Mouse (Mus musculus): ENCODE results near the gene Sec14l3.
"Not testable (repeated sequence)": the region's sequence is repeated elsewhere in the genome, so short reads cannot be mapped to it uniquely, and the experiment has no call there.

Sec14l3 gene

DNA sequence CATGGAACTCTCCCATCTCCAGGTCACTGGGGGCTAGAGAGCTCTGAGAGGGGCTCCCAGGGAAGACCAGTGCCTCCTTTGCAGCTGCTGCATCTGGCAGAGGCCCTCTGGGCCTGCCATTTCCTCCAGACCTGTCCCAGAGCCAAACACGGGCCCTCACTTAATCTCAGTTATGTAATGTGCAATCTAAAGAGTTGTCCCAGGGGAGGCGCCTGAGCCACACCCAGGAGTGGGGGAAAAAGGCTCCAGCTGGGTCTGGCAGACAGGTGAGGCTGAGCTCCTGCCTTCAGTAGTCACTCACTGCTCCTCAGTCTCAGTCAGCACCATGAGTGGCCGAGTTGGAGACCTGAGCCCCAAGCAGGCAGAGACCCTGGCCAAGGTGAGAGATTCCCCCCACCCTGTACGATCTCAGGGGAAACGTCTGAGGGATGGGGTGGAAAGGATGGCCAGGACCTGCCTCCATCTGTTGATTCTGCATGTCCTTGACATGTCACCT, at the start of gene Sec14l3:
TSS of gene Sec14l3 (plus strand) at position 215 of the 496 bp plus-strand sequence.
- DNase-seq (ENCODE audit: low spot score), result no peak

- DNase-seq (ENCODE audit: low spot score), result not testable (repeated sequence)
Measured at GRCm38 (mm10) chr11:4015796-4016195, 48.8 kb upstream of the Sec14l3 start.

- not testable (repeated sequence) for DNase-seq (ENCODE audit: low spot score)
Measured at GRCm38 (mm10) chr11:4022111-4022510, 42.5 kb upstream of the Sec14l3 start.

DNA sequence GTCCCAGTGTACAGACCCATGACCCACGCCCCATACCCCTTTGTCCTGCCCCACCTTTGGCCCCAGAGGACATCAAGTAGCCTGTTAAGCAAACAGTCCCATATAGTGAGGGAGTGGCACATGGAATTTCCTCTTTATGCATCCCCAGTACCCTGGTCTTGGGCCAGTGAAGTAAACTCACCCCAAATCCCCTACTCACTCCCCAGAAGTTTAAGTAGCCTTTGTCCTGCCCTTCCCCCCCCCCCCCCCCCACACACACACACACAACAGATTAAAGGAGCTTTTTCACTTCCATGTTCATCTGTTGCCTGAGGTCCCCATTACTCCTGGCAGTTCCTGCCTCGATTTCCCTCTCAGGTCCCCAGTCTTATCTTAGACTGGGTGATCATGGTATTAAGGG, 41.3 kb upstream of the Sec14l3 start:
- no peak for DNase-seq (ENCODE audit: low spot score)

DNA sequence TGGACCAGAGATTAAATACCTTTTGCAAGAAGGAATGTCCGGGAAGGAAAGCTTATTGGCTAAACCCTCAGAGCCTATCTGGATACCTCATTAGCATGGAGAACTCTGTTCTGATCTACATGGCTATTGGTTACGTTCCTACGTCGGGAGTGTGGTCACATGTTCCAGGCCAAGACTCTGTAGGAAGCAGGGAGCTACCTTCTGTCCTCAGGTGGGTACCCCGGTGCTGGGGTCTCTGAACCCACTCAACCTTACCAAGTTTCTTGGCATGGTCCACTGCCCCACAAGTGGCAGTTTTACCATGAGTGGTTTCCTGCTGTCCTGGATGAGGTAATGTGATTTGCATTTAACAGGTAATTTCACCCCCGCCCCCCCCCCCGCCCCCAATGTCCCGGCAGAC, 37.6 kb upstream of the Sec14l3 start:
- no peak for DNase-seq (ENCODE audit: low spot score)

GRCm38 (mm10) chr11:4027561-4028334, 36.9 kb upstream of the Sec14l3 start:
- no peak for DNase-seq (ENCODE audit: low spot score)

DNA sequence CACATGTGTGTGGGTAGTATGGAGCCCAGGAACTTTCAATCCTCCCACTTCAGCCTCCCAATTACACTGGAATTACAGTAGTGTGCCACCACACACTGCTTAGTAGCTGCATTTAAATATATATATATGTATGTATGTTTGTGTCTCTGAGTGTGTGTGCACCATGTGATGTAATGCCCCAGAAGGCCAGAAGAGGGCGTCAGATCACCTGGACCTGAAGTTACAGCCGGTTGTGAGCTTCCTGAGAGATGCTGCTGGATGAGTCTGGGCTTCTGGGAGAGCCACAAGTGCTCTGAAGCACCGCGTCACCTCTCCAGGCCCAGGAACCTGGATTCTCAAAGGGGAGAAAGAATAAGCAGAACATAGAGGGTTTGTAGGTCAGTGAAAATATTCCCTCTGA, 35.3 kb upstream of the Sec14l3 start:
- no peak for DNase-seq (ENCODE audit: low spot score)

DNA sequence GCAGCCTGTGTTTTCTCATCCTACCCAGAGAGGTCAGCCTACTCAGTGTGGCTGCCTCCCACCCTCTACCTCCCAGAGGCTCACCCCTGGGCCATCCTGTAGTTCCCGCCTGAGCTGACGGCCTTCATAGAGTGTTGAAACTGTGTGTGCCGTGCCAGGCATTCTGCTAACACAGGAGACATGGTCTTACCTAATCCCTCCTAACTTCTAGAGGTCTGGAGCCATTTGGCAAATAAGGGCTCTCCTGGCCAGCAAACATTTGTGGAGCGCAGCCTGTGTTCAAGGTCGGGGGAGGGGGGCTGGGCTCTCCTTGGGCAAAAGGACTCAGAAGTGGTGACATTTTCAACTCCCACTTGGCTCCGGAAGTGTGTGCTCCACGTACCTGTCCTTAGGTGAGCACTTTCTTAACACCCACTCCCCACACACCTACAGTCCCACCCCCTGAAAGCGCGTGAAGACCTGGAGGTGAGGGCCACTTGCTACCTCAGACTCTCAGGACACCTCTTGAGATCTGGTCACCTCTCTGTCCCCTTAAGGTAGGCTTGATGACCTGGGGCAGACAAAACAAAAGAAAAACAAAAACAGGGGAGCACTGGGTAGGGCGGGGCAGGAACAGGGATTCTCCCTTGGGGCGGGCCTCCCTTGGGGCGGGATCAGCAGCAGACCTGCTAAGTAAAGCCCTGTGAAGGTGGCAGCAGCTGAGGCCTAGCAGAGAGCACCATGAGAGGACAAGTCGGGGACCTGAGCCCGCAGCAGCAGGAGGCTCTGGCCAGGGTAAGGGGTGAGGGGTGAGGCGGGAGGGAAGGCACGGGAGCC, 33.3 kb upstream of the Sec14l3 start, which contains the start of gene Sec14l4:
TSS of gene Sec14l4 (plus strand) at position 337 of the 816 bp plus-strand sequence.
- no peak for DNase-seq (ENCODE audit: low spot score)

DNA sequence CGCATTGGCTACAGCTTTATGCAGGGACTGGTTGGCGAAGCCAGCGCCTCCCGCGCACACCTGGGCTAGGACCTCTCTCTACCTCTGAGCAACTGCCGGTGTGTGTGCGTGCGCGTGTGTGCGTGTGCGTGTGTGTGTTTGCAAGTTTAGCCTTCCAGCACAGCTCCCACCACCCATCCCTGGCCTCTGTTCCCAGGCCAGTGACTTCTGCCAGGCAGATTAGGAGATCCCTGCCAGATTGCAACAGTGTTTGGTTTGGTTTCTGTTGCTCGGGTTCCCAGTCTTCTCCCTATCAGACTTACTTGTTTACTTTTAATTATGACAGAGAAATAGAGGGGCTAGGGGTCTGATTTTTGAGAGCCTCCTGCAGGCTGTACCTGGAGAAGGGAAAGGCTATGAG, 32.7 kb upstream of the Sec14l3 start:
- no peak for DNase-seq (ENCODE audit: low spot score)

- DNase-seq (ENCODE audit: low spot score), result no peak
Measured at GRCm38 (mm10) chr11:4033471-4033870, 31.2 kb upstream of the Sec14l3 start.

DNA sequence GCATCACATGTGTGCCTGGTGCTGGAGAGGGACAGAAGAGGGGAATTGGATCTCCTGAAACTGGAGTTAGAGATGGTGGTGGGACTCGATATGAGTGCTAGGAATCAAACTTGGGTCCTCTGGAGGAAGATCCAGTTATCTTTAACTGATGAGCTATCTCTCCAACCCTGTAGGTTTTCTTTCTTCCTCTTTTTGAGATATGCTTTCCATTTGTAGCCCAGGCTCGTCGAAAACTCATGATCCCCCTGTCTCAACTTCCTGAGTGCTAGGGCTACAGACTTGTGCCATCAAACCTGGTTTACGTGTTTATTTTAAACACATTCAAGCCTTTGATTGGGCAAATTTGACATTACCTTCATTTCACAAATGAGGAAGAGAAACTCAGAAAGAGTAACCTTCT, 30.5 kb upstream of the Sec14l3 start:
- no peak for DNase-seq (ENCODE audit: low spot score)

DNA sequence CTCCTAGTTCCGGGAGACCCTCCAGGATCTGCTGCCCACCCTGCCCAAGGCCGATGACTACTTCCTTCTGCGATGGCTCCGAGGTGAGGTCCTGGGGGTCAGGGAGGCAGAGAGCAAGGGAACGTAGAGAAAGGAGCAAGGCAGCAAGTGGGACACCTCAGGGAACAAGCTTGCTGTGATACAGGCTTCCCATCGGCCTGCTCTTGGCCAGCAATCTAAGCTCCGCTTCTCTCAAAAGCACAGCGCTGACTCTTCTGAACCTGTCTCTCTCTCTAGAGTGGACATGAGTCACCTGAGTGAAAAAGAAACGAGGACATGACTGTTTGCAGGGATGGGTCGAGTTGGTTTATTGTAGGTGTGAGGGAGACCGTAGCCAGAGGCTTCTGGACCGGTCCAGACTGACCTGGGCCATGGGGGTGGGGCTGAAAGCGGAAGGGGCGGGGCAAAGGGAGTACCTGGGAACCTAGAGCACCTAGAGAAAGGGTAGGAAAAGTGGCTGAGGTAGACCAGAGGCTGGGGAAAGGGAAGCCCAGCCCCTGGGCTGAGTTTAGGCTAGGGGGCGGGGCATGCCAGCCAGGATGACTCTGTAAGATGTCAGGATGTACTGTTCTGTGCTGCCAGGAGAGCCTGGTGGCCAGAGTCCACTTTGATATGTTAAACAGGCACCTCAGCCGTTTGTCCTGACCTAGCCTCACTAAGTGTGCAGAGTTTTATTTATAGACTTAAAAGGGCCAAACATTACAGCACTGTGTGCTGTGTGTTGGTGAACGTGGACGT, 29.3 kb upstream of the Sec14l3 start:
- no peak for DNase-seq (ENCODE audit: low spot score)

DNA sequence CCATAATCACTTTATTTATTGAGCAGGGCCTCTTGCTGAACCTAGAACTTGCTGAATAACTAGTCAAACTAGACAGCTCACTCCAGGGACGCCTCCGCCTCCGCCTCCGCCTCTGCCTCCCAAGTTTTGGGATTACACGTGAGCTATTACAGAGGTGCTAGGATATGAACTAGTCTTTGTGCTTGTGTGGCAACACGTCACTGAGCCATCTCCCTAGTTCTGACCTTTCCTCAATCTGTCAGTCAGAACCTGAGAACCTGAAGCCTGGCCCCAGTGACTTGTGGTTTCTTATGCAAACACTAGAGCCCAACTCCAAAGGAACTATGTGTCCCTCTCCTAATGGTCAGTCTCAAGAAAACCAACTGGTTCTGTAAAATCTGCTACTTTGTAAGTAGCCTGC, 28.7 kb upstream of the Sec14l3 start:
- DNase-seq (ENCODE audit: low spot score), result no peak

DNA sequence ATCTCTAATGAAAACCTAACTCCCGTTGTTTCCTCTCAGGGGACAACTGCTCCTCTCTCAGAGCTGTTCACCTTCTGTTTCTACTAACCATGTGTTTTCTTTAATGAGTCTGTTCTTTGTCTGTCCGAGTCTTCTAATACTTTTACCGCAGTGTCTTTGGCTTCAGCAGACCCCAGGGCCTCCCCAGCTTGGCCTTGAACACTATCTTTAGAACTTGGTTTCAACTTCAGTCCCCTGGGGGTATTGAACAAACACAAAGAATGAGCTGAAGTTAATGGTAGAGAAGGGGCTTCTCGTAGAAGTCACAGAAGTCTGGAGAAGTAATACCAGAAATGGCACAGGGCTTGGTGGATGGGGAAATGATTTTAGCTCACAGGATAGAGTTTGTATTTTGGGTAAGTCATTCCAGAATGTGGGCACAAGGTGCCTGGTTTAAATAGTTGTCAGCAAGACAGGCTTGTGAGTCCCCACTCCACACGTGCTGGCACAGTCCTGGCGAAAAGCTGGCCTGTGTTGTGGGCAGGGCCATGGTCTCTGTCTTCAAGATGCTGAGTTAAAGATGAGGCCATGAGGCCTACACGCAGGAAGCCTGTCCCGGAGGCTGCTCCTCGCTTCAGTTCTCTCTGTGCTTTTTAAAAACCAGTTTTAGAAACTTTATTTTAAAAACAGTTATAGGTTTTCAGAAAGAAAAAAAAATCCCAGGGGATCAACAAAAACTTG, 28.1 kb upstream of the Sec14l3 start:
- DNase-seq (ENCODE audit: low spot score), result no peak

DNA sequence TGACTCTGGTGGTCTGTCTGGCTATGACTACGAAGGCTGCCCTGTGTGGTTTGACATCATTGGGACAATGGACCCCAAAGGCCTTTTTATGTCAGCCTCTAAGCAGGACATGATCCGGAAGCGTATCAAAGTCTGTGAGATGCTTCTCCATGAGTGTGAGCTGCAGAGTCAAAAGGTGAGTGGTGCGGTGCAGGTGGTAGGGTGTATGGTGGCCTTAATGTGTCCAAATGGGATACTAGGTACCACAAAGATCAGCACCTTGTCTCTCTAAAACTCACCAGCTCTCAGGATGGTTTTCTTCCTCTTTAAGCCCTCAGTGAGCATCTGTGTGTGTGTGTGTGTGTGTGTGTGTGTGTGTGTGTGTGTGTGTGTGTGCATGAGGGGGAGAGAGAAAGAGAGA, 24.7 kb upstream of the Sec14l3 start:
- no peak for DNase-seq (ENCODE audit: low spot score)

- no peak for DNase-seq (ENCODE audit: low spot score)
Measured at GRCm38 (mm10) chr11:4041123-4041625, 23.5 kb upstream of the Sec14l3 start.

- no peak for DNase-seq (ENCODE audit: low spot score)
Measured at GRCm38 (mm10) chr11:4043081-4043480, 21.6 kb upstream of the Sec14l3 start.

- DNase-seq (ENCODE audit: low spot score), result no peak
Measured at GRCm38 (mm10) chr11:4046526-4046925, 18.1 kb upstream of the Sec14l3 start.

DNA sequence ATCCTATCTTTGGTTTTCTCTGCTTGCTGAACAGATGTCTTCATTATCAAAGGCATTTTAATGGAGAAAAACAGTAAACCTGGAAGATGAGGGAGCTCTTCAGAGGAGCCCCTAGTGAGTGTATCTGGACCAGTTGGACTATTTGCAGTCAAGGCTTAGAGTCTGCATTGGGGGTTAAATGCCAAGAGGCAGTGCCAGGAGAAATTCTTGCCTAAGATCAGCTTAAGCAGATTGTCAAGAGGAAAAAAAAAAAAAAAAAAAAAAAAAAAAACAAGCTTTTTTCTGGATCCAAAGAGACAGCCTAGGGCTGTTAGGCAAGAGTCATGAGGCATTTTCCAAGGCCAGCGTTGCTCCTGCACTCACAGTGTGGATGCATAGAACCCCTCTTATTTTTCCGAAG, 16.9 kb upstream of the Sec14l3 start:
- DNase-seq (ENCODE audit: low spot score), result no peak

GRCm38 (mm10) chr11:4048438-4048837, 16.2 kb upstream of the Sec14l3 start:
- DNase-seq (ENCODE audit: low spot score), result no peak

GRCm38 (mm10) chr11:4053586-4053985, 11.1 kb upstream of the Sec14l3 start:
- DNase-seq (ENCODE audit: low spot score), result peak; percentile 88
